Mouse (Mus musculus) forebrain, embryonic 14.5 days (tissue): ENCODE data around the gene Arhgap21. TPM values are rescaled to one million over a fixed set of nuclear protein-coding genes. Genes with fewer than 3 reads are reported as not detected.

Experiments
- ATAC-seq: fragments of 200-750 bp; cut with Nextera tagmentation; 2 replicates; pipeline ENCODE4 v1.8.0; 2017; ENCODE audit warnings: mild to moderate bottlenecking, moderate library complexity
- DNase-seq: peaks from one replicate; pipeline ENCODE4 v3.0.0-alpha.2; 2015; ENCODE audit warnings: low spot score
- H3K27ac ChIP-seq: fragments of 300-500 bp; sonication (generic); 2 replicates; pipeline ENCODE4 v1.5.1; 2014; ENCODE audit warnings: low read depth, mild to moderate bottlenecking, control low read depth, low read length, moderate library complexity
- H3K27me3 ChIP-seq: fragments of 300-500 bp; sonication (generic); replicated peaks from 2 replicates; pipeline ENCODE4 v1.6.1; 2014; ENCODE audit warnings: low read length, control low read depth, mixed read lengths; ENCODE audit not compliant: control insufficient read depth, insufficient read depth
- H3K36me3 ChIP-seq: fragments of 300-500 bp; sonication (generic); 2 replicates; pipeline ENCODE4 v1.6.1; 2014; ENCODE audit warnings: low read length, control low read depth; ENCODE audit not compliant: control insufficient read depth, insufficient read depth
- H3K4me1 ChIP-seq: fragments of 300-500 bp; sonication (generic); 2 replicates; pipeline ENCODE4 v1.6.1; 2014; ENCODE audit warnings: antibody characterized with exemption, low read length, control low read depth; ENCODE audit not compliant: control insufficient read depth, insufficient read depth
- H3K4me2 ChIP-seq: fragments of 300-500 bp; sonication (generic); 2 replicates; pipeline ENCODE4 v1.6.1; 2014; ENCODE audit warnings: mild to moderate bottlenecking, control low read depth, low read length
- H3K4me3 ChIP-seq: fragments of 300-500 bp; sonication (generic); 2 replicates; pipeline ENCODE4 v1.5.1; 2014; ENCODE audit warnings: low read depth, low read length, control low read depth
- H3K9ac ChIP-seq: fragments of 300-500 bp; sonication (generic); 2 replicates; pipeline ENCODE4 v1.6.1; 2014; ENCODE audit warnings: mild to moderate bottlenecking, low read length, control low read depth, moderate library complexity
- H3K9me3 ChIP-seq: fragments of 300-500 bp; sonication (generic); replicated peaks from 2 replicates; pipeline ENCODE4 v1.6.1; 2016; ENCODE audit warnings: low read length, control low read depth, mixed read lengths; ENCODE audit not compliant: control insufficient read depth
- WGBS: fragments of 180-500 bp; shearing (Covaris S2); extraction: QIAGEN DNeasy Blood & Tissue Kit; methylation state at CpG from one replicate; pipeline ENCODE4 v1.1.7; 2014; 5-methylcytosine and 5-hydroxymethylcytosine counted together
- polyA plus RNA-seq: library from polyadenylated mRNA; unstranded; fragments of >200 nt; fragmentation: Nextera tagmentation; extraction: Ambion mirVana; gene quantifications from 2 replicates; pipeline ENCODE4 v1.2.1, GENCODE M21; 2014

The Arhgap21 gene
- polyA plus RNA-seq, 1 experiment from 2014 or later = 34.0 TPM

GRCm38 (mm10) chr2:20991508-20991907, 22.8 kb upstream of the Arhgap21 start:
- ATAC-seq (no peak), DNase-seq (no peak)
- no peaks in the 10 kb centered on the region for H3K9me3 ChIP-seq
- 76% methylated on average over 2 of the region's 2 CpGs for WGBS
- no peak overlapping the region for H3K4me3 ChIP-seq
- no peak overlapping the region for H3K9ac ChIP-seq
- no peak overlapping the region for H3K4me2 ChIP-seq
- H3K36me3 ChIP-seq = no peaks in the 10 kb centered on the region
- H3K4me1 ChIP-seq = no peaks in the 10 kb centered on the region
- H3K27ac ChIP-seq = no peak overlapping the region
- no peaks in the 10 kb centered on the region for H3K27me3 ChIP-seq

- no peak overlapping the region for H3K4me2 ChIP-seq
- no peak overlapping the region for H3K27ac ChIP-seq
- H3K9ac ChIP-seq = no peak overlapping the region
- WGBS = 84% methylated on average over 2 of the region's 2 CpGs
- ATAC-seq (no peak), DNase-seq (no peak)
- H3K36me3 ChIP-seq = no peaks in the 10 kb centered on the region
- no peaks in the 10 kb centered on the region for H3K9me3 ChIP-seq
- no peak overlapping the region for H3K4me3 ChIP-seq
- no peaks in the 10 kb centered on the region for H3K4me1 ChIP-seq
- H3K27me3 ChIP-seq = no peaks in the 10 kb centered on the region
Measured at GRCm38 (mm10) chr2:20990907-20991306, 22.2 kb upstream of the Arhgap21 start.

GRCm38 (mm10) chr2:20990056-20990455, 21.4 kb upstream of the Arhgap21 start:
- Histone ChIP-seq H3K4me1 (no peaks in the 10 kb centered on the region), H3K9ac (no peak overlapping the region), H3K4me3 (no peak overlapping the region), H3K4me2 (no peak overlapping the region), H3K9me3 (no peaks in the 10 kb centered on the region), H3K36me3 (no peaks in the 10 kb centered on the region), H3K27me3 (no peaks in the 10 kb centered on the region), H3K27ac (no peak overlapping the region)
- ATAC-seq (no peak), DNase-seq (no peak)
- 93% methylated on average over 3 of the region's 3 CpGs for WGBS

GRCm38 (mm10) chr2:20987822-20988221, 19.1 kb upstream of the Arhgap21 start:
- Histone ChIP-seq H3K27me3 (no peaks in the 10 kb centered on the region), H3K4me3 (no peak overlapping the region), H3K9me3 (no peaks in the 10 kb centered on the region), H3K4me1 (no peaks in the 10 kb centered on the region), H3K9ac (no peak overlapping the region), H3K27ac (no peak overlapping the region), H3K4me2 (no peak overlapping the region), H3K36me3 (no peaks in the 10 kb centered on the region)
- ATAC-seq = no peak
- WGBS = 84% methylated on average over 3 of the region's 3 CpGs
- no peak for DNase-seq

- Histone ChIP-seq H3K4me2 (no peak overlapping the region), H3K4me3 (no peak overlapping the region), H3K27me3 (no peaks in the 10 kb centered on the region), H3K9me3 (no peaks in the 10 kb centered on the region), H3K4me1 (no peaks in the 10 kb centered on the region), H3K27ac (no peak overlapping the region), H3K9ac (no peak overlapping the region), H3K36me3 (no peaks in the 10 kb centered on the region)
- DNase-seq (no peak), ATAC-seq (no peak)
- WGBS = 74% methylated on average over 8 of the region's 8 CpGs
Measured at GRCm38 (mm10) chr2:20978726-20979125, 10.0 kb upstream of the Arhgap21 start.

GRCm38 (mm10) chr2:20977051-20977450, 8.4 kb upstream of the Arhgap21 start:
- no peak overlapping the region for H3K9ac ChIP-seq
- H3K27ac ChIP-seq = no peak overlapping the region
- H3K9me3 ChIP-seq = no peaks in the 10 kb centered on the region
- no peaks in the 10 kb centered on the region for H3K36me3 ChIP-seq
- DNase-seq = no peak
- no peak overlapping the region for H3K4me3 ChIP-seq
- ATAC-seq = no peak
- no peaks in the 10 kb centered on the region for H3K4me1 ChIP-seq
- no peaks in the 10 kb centered on the region for H3K27me3 ChIP-seq
- H3K4me2 ChIP-seq = no peak overlapping the region

GRCm38 (mm10) chr2:20973513-20973912, 4.8 kb upstream of the Arhgap21 start:
- WGBS = 83% methylated on average over 3 of the region's 3 CpGs
- Histone ChIP-seq H3K27ac (no peak overlapping the region), H3K9ac (no peak overlapping the region), H3K27me3 (no peaks in the 10 kb centered on the region), H3K36me3 (no peaks in the 10 kb centered on the region), H3K9me3 (no peaks in the 10 kb centered on the region), H3K4me3 (no peak overlapping the region), H3K4me2 (no peak overlapping the region), H3K4me1 (peaks cover 5% of the 10 kb centered on the region; the same call in 1 of the 2 replicates)
- DNase-seq (no peak), ATAC-seq (no peak)

GRCm38 (mm10) chr2:20972180-20972579, 3.5 kb upstream of the Arhgap21 start:
- Histone ChIP-seq H3K9ac (no peak overlapping the region), H3K4me3 (no peak overlapping the region), H3K36me3 (no peaks in the 10 kb centered on the region), H3K4me2 (no peak overlapping the region), H3K27me3 (no peaks in the 10 kb centered on the region), H3K9me3 (no peaks in the 10 kb centered on the region), H3K4me1 (peaks cover 5% of the 10 kb centered on the region; the same call in 1 of the 2 replicates), H3K27ac (no peak overlapping the region)
- DNase-seq (no peak), ATAC-seq (no peak)
- WGBS = 80% methylated on average over 1 of the region's 1 CpGs

GRCm38 (mm10) chr2:20971628-20972027, 2.9 kb upstream of the Arhgap21 start:
- DNase-seq (no peak), ATAC-seq (no peak)
- H3K9ac ChIP-seq = no peak overlapping the region
- H3K36me3 ChIP-seq = no peaks in the 10 kb centered on the region
- no peak overlapping the region for H3K4me2 ChIP-seq
- H3K27ac ChIP-seq = no peak overlapping the region
- H3K27me3 ChIP-seq = no peaks in the 10 kb centered on the region
- H3K9me3 ChIP-seq = no peaks in the 10 kb centered on the region
- peaks cover 5% of the 10 kb centered on the region; the same call in 1 of the 2 replicates for H3K4me1 ChIP-seq
- H3K4me3 ChIP-seq = no peak overlapping the region
